Mouse (Mus musculus): ENCODE data around the gene Zfp281. TPM values are rescaled to one million over a fixed set of nuclear protein-coding genes. Genes with fewer than 3 reads are reported as not detected.
A peak's percentile ranks its signal among the peaks of the same experiment; 100 is the strongest.

Zfp281 gene
- polyA plus RNA-seq, 1 experiment = 4.4 TPM

- H3K4me3 ChIP-seq (ENCODE audit: insufficient read depth, poor library complexity, severe bottlenecking) = no peak overlapping the region
- no peaks in the 10 kb centered on the region for H3K79me3 ChIP-seq (ENCODE audit: low read depth)
- no peaks in the 10 kb centered on the region for H3K27me3 ChIP-seq (ENCODE audit: control insufficient read depth, insufficient read depth, insufficient read length)
- TF ChIP-seq USF1 (IDR thresholded peaks at IDR 0.05; ENCODE audit: low read depth) = no peak
- TF ChIP-seq CEBPB (IDR thresholded peaks at IDR 0.05; ENCODE audit: low read depth) = no peak
- no peak for TF ChIP-seq FOSL1 (IDR thresholded peaks at IDR 0.05; ENCODE audit: insufficient read depth, low read length, poor library complexity, severe bottlenecking)
- no peak for TF ChIP-seq MYOD1 (IDR thresholded peaks at IDR 0.05; ENCODE audit: control insufficient read depth, insufficient read length, low read depth)
- no peak for TF ChIP-seq MAX (IDR thresholded peaks at IDR 0.05)
- no peak for TF ChIP-seq CTCF (IDR thresholded peaks at IDR 0.05; ENCODE audit: control insufficient read depth, insufficient read depth, insufficient read length)
- TF ChIP-seq MYOG (IDR thresholded peaks at IDR 0.05; ENCODE audit: control insufficient read depth, extremely low read depth, insufficient read length) = no peak
- no peaks in the 10 kb centered on the region for H3K36me3 ChIP-seq (ENCODE audit: control insufficient read depth, insufficient read depth)
- no peaks in the 10 kb centered on the region for H3K79me2 ChIP-seq (ENCODE audit: control insufficient read depth, insufficient read depth)
- no peak overlapping the region for H3ac ChIP-seq (ENCODE audit: control insufficient read depth, insufficient read length, low read depth)
Observed at GRCm38 (mm10) chr1:136645849-136646625, 21.3 kb downstream of the Zfp281 start.

GRCm38 (mm10) chr1:136652066-136652465, 27.4 kb downstream of the Zfp281 start:
- Histone ChIP-seq H3K79me3 (ENCODE audit: low read depth) (no peaks in the 10 kb centered on the region), H3K79me2 (ENCODE audit: control insufficient read depth, insufficient read depth) (no peaks in the 10 kb centered on the region), H3K4me3 (ENCODE audit: insufficient read depth, poor library complexity, severe bottlenecking) (no peak overlapping the region), H3ac (ENCODE audit: control insufficient read depth, insufficient read length, low read depth) (no peak overlapping the region), H3K36me3 (ENCODE audit: control insufficient read depth, insufficient read depth) (no peaks in the 10 kb centered on the region), H3K27me3 (ENCODE audit: control insufficient read depth, insufficient read depth, insufficient read length) (no peaks in the 10 kb centered on the region)
- TF ChIP-seq CTCF (IDR thresholded peaks at IDR 0.05; ENCODE audit: control insufficient read depth, insufficient read depth, insufficient read length) (no peak), MYOG (IDR thresholded peaks at IDR 0.05; ENCODE audit: control insufficient read depth, extremely low read depth, insufficient read length) (no peak)

DNA sequence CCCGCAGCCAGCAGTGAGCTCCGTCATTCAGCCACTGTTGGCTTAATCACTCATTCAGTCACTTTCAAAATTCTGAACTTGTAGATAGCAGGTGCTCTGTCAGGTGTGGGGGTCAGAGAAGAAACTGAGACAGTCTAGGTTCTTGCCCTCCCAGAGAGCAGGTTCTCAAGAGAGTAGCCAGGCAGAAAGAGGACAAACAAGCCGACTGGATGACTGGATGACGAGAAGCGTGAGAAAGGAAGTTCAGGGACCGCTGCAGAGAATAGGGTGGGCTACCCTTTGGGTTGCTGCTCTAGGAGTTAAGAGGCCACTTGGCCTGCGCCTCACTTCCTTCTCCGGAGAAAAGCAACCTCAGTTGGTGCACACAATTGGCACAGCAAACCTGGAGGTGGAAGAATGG, 28.8 kb downstream of the Zfp281 start:
- Histone ChIP-seq H3K79me3 (ENCODE audit: low read depth) (no peaks in the 10 kb centered on the region), H3K79me2 (ENCODE audit: control insufficient read depth, insufficient read depth) (no peaks in the 10 kb centered on the region), H3K4me3 (ENCODE audit: insufficient read depth, poor library complexity, severe bottlenecking) (no peak overlapping the region), H3K27me3 (ENCODE audit: control insufficient read depth, insufficient read depth, insufficient read length) (no peaks in the 10 kb centered on the region), H3ac (ENCODE audit: control insufficient read depth, insufficient read length, low read depth) (no peak overlapping the region), H3K36me3 (ENCODE audit: control insufficient read depth, insufficient read depth) (no peaks in the 10 kb centered on the region)
- TF ChIP-seq FOSL1 (IDR thresholded peaks at IDR 0.05; ENCODE audit: insufficient read depth, low read length, poor library complexity, severe bottlenecking) (no peak), MYOD1 (IDR thresholded peaks at IDR 0.05; ENCODE audit: control insufficient read depth, insufficient read length, low read depth) (no peak), USF1 (IDR thresholded peaks at IDR 0.05; ENCODE audit: low read depth) (no peak), CTCF (IDR thresholded peaks at IDR 0.05; ENCODE audit: control insufficient read depth, insufficient read depth, insufficient read length) (no peak), MAX (IDR thresholded peaks at IDR 0.05) (no peak), CEBPB (IDR thresholded peaks at IDR 0.05; ENCODE audit: low read depth) (no peak), MYOG (IDR thresholded peaks at IDR 0.05; ENCODE audit: control insufficient read depth, extremely low read depth, insufficient read length) (no peak)

- no peak overlapping the region for H3K4me3 ChIP-seq (ENCODE audit: insufficient read depth, poor library complexity, severe bottlenecking)
- TF ChIP-seq CEBPB (IDR thresholded peaks at IDR 0.05; ENCODE audit: low read depth) = no peak
- no peak for TF ChIP-seq CTCF (IDR thresholded peaks at IDR 0.05; ENCODE audit: control insufficient read depth, insufficient read depth, insufficient read length)
- TF ChIP-seq FOSL1 (IDR thresholded peaks at IDR 0.05; ENCODE audit: insufficient read depth, low read length, poor library complexity, severe bottlenecking) = no peak
- no peak for TF ChIP-seq USF1 (IDR thresholded peaks at IDR 0.05; ENCODE audit: low read depth)
- no peak for TF ChIP-seq MYOD1 (IDR thresholded peaks at IDR 0.05; ENCODE audit: control insufficient read depth, insufficient read length, low read depth)
- no peak for TF ChIP-seq MAX (IDR thresholded peaks at IDR 0.05)
- TF ChIP-seq MYOG (IDR thresholded peaks at IDR 0.05; ENCODE audit: control insufficient read depth, extremely low read depth, insufficient read length) = no peak
- no peaks in the 10 kb centered on the region for H3K27me3 ChIP-seq (ENCODE audit: control insufficient read depth, insufficient read depth, insufficient read length)
- no peaks in the 10 kb centered on the region for H3K79me3 ChIP-seq (ENCODE audit: low read depth)
- H3K79me2 ChIP-seq (ENCODE audit: control insufficient read depth, insufficient read depth) = no peaks in the 10 kb centered on the region
- H3ac ChIP-seq (ENCODE audit: control insufficient read depth, insufficient read length, low read depth) = no peak overlapping the region
- H3K36me3 ChIP-seq (ENCODE audit: control insufficient read depth, insufficient read depth) = no peaks in the 10 kb centered on the region
Observed at GRCm38 (mm10) chr1:136654385-136654784, 29.7 kb downstream of the Zfp281 start.

GRCm38 (mm10) chr1:136656619-136657018, 31.9 kb downstream of the Zfp281 start:
- no peaks in the 10 kb centered on the region for H3K27me3 ChIP-seq (ENCODE audit: control insufficient read depth, insufficient read depth, insufficient read length)
- H3ac ChIP-seq (ENCODE audit: control insufficient read depth, insufficient read length, low read depth) = no peak overlapping the region
- H3K79me3 ChIP-seq (ENCODE audit: low read depth) = no peaks in the 10 kb centered on the region
- H3K36me3 ChIP-seq (ENCODE audit: control insufficient read depth, insufficient read depth) = no peaks in the 10 kb centered on the region
- no peaks in the 10 kb centered on the region for H3K79me2 ChIP-seq (ENCODE audit: control insufficient read depth, insufficient read depth)
- no peak for TF ChIP-seq MYOG (IDR thresholded peaks at IDR 0.05; ENCODE audit: control insufficient read depth, extremely low read depth, insufficient read length)
- no peak for TF ChIP-seq MAX (IDR thresholded peaks at IDR 0.05)
- no peak for TF ChIP-seq CEBPB (IDR thresholded peaks at IDR 0.05; ENCODE audit: low read depth)
- peak; percentile 21 for TF ChIP-seq FOSL1 (IDR thresholded peaks at IDR 0.05; ENCODE audit: insufficient read depth, low read length, poor library complexity, severe bottlenecking)
- no peak for TF ChIP-seq CTCF (IDR thresholded peaks at IDR 0.05; ENCODE audit: control insufficient read depth, insufficient read depth, insufficient read length)
- no peak for TF ChIP-seq USF1 (IDR thresholded peaks at IDR 0.05; ENCODE audit: low read depth)
- H3K4me3 ChIP-seq (ENCODE audit: insufficient read depth, poor library complexity, severe bottlenecking) = no peak overlapping the region

All from C2C12 (cell line).